Mouse (Mus musculus): ENCODE results near the gene Lmod2. TPM values are rescaled to one million over a fixed set of nuclear protein-coding genes. Genes with fewer than 3 reads are reported as not detected.

The Lmod2 gene
- polyA plus RNA-seq, 1 experiment from 2014 or later, result not detected

DNA sequence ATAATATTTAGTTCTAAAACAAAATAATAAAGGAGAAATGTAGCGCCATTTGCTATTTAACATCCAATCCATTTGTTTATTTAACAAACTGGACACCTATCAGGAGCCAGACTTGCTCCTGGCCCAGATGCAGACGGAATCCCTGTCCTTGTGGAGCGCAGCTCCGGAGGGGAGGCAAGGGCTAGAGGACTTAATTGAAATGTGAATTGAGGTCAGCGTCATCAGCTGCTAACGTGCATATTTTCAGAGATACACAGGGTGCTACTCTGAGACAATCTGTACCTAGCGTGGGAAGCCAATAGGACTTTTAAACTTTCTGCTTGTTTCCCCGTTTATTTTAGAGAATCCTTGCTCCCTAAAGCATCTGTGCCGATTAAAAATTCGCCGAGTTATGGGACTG, 27.3 kb upstream of the Lmod2 start:
- no peak for ATAC-seq (ENCODE audit: low read depth)
- H3K4me3 ChIP-seq (ENCODE audit: low read depth, low read length), result no peak overlapping the region
- no peak overlapping the region for H3K27ac ChIP-seq (ENCODE audit: low read depth, low read length)
- 80% methylated on average over 11 of the region's 11 CpGs for WGBS
- no peaks in the 10 kb centered on the region for H3K4me1 ChIP-seq (ENCODE audit: control insufficient read depth, insufficient read depth, low read length)
- H3K27me3 ChIP-seq (ENCODE audit: control insufficient read depth, insufficient read depth, low read length), result no peaks in the 10 kb centered on the region
- H3K9ac ChIP-seq (replicated peaks; ENCODE audit: low read depth, low read length), result no peak overlapping the region
- no peaks in the 10 kb centered on the region for H3K36me3 ChIP-seq (ENCODE audit: control insufficient read depth, insufficient read depth, low read length)
- H3K9me3 ChIP-seq (ENCODE audit: control insufficient read depth, low read length), result no peaks in the 10 kb centered on the region
- no peak overlapping the region for H3K4me2 ChIP-seq (ENCODE audit: low read depth, low read length)

DNA sequence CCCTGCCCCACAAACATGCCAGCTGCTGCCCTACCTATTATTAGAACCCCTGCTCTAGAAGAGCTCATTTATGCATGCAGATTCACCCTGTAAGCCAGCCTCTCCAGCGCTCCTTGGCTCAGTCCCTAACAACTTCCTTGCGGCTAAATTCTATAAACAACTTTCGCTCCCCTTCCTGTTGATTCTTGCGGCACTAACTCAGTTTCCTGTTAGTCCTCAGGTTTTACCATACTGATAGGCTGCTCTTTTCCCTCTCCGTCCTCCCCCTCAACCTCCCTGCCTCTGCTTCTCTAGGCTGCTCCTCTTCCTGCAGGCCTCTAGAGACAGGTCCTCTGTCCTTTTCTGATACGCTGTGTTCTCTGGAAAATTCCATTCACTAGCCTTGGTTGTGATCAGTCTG, 26.4 kb upstream of the Lmod2 start:
- Histone ChIP-seq H3K4me2 (ENCODE audit: low read depth, low read length) (no peak overlapping the region), H3K36me3 (ENCODE audit: control insufficient read depth, insufficient read depth, low read length) (no peaks in the 10 kb centered on the region), H3K27me3 (ENCODE audit: control insufficient read depth, insufficient read depth, low read length) (no peaks in the 10 kb centered on the region), H3K27ac (ENCODE audit: low read depth, low read length) (no peak overlapping the region), H3K4me1 (ENCODE audit: control insufficient read depth, insufficient read depth, low read length) (no peaks in the 10 kb centered on the region), H3K9me3 (ENCODE audit: control insufficient read depth, low read length) (no peaks in the 10 kb centered on the region), H3K4me3 (ENCODE audit: low read depth, low read length) (no peak overlapping the region), H3K9ac (replicated peaks; ENCODE audit: low read depth, low read length) (no peak overlapping the region)
- ATAC-seq (ENCODE audit: low read depth), result no peak
- WGBS, result 86% methylated on average over 6 of the region's 6 CpGs

DNA sequence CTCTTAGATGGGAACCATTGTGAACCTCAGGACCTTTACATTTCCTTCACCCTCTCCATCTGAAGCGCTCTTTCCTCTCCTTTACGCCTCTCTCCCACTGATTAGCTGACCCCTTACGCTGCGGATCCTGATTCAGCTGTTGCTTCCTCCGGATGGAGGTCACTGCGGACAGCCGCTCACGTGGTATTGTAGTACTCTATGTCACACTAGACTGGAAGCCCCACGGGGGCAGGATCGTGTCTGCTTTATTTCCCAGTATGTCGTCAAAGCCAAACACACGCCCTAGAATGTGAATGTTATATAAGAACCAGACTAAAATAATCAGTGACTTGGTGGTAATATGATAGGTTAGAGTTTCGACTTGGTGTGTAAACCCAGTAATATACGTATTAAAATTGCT, 25.1 kb upstream of the Lmod2 start:
- no peak overlapping the region for H3K4me2 ChIP-seq (ENCODE audit: low read depth, low read length)
- WGBS, result 95% methylated on average over 14 of the region's 14 CpGs
- H3K36me3 ChIP-seq (ENCODE audit: control insufficient read depth, insufficient read depth, low read length), result no peaks in the 10 kb centered on the region
- no peak overlapping the region for H3K9ac ChIP-seq (replicated peaks; ENCODE audit: low read depth, low read length)
- no peaks in the 10 kb centered on the region for H3K27me3 ChIP-seq (ENCODE audit: control insufficient read depth, insufficient read depth, low read length)
- H3K27ac ChIP-seq (ENCODE audit: low read depth, low read length), result no peak overlapping the region
- no peaks in the 10 kb centered on the region for H3K9me3 ChIP-seq (ENCODE audit: control insufficient read depth, low read length)
- H3K4me1 ChIP-seq (ENCODE audit: control insufficient read depth, insufficient read depth, low read length), result no peaks in the 10 kb centered on the region
- H3K4me3 ChIP-seq (ENCODE audit: low read depth, low read length), result no peak overlapping the region
- no peak for ATAC-seq (ENCODE audit: low read depth)

GRCm38 (mm10) chr6:24573319-24573718, 24.2 kb upstream of the Lmod2 start:
- Histone ChIP-seq H3K9ac (replicated peaks; ENCODE audit: low read depth, low read length) (no peak overlapping the region), H3K9me3 (ENCODE audit: control insufficient read depth, low read length) (no peaks in the 10 kb centered on the region), H3K27me3 (ENCODE audit: control insufficient read depth, insufficient read depth, low read length) (no peaks in the 10 kb centered on the region), H3K4me3 (ENCODE audit: low read depth, low read length) (no peak overlapping the region), H3K27ac (ENCODE audit: low read depth, low read length) (no peak overlapping the region), H3K36me3 (ENCODE audit: control insufficient read depth, insufficient read depth, low read length) (no peaks in the 10 kb centered on the region), H3K4me1 (ENCODE audit: control insufficient read depth, insufficient read depth, low read length) (no peaks in the 10 kb centered on the region), H3K4me2 (ENCODE audit: low read depth, low read length) (no peak overlapping the region)
- ATAC-seq (ENCODE audit: low read depth), result no peak

DNA sequence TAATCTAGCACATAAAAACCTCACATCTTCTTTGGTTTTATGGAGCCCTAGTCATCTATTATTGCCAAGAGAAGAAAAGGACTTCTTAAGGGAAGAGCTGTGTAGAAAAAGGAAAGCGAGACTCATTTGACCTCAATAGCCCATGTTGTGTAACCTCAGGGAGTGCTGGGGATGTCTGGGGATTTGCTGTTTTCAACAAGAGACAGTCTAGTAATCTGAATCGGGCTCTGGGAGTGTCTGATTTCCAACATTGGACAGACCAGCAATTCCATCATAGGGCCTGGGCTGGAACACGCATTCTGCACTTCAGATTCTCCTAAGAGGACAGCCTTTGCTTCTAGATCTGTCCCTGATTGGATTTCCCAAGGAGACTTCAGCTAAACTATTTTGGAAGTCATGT, 14.1 kb upstream of the Lmod2 start:
- Histone ChIP-seq H3K4me2 (ENCODE audit: low read depth, low read length) (no peak overlapping the region), H3K4me1 (ENCODE audit: control insufficient read depth, insufficient read depth, low read length) (no peaks in the 10 kb centered on the region), H3K27ac (ENCODE audit: low read depth, low read length) (no peak overlapping the region), H3K4me3 (ENCODE audit: low read depth, low read length) (no peak overlapping the region), H3K36me3 (ENCODE audit: control insufficient read depth, insufficient read depth, low read length) (no peaks in the 10 kb centered on the region), H3K27me3 (ENCODE audit: control insufficient read depth, insufficient read depth, low read length) (no peaks in the 10 kb centered on the region), H3K9me3 (ENCODE audit: control insufficient read depth, low read length) (no peaks in the 10 kb centered on the region), H3K9ac (replicated peaks; ENCODE audit: low read depth, low read length) (no peak overlapping the region)
- 76% methylated on average over 3 of the region's 3 CpGs for WGBS
- ATAC-seq (ENCODE audit: low read depth), result no peak

GRCm38 (mm10) chr6:24585431-24586310, 11.9 kb upstream of the Lmod2 start:
- ATAC-seq (ENCODE audit: low read depth), result no peak
- no peaks in the 10 kb centered on the region for H3K27me3 ChIP-seq (ENCODE audit: control insufficient read depth, insufficient read depth, low read length)
- no peak overlapping the region for H3K27ac ChIP-seq (ENCODE audit: low read depth, low read length)
- no peak overlapping the region for H3K4me2 ChIP-seq (ENCODE audit: low read depth, low read length)
- no peak overlapping the region for H3K4me3 ChIP-seq (ENCODE audit: low read depth, low read length)
- no peaks in the 10 kb centered on the region for H3K4me1 ChIP-seq (ENCODE audit: control insufficient read depth, insufficient read depth, low read length)
- H3K9me3 ChIP-seq (ENCODE audit: control insufficient read depth, low read length), result no peaks in the 10 kb centered on the region
- no peak overlapping the region for H3K9ac ChIP-seq (replicated peaks; ENCODE audit: low read depth, low read length)
- no peaks in the 10 kb centered on the region for H3K36me3 ChIP-seq (ENCODE audit: control insufficient read depth, insufficient read depth, low read length)
- WGBS, result 76% methylated on average over 10 of the region's 10 CpGs

DNA sequence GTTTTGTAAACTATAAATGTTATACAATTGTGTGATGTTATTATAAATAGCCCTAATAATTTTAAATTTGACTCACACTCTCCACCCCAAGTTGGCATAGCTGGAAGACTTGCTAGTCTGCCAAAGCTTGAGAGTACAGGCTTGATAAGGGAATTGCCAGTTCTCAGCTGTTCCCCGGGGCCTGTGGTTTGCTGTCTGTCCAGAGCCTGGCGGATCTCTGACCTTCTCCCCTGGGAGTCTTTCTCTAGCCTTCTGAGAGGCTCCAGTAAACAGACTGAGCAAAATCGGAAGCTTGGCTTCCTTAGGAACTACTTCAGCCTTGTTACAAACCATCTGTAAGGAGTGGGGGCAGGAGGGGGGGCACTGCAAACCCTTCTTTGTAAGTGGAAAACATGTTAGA, 10.7 kb upstream of the Lmod2 start:
- H3K27me3 ChIP-seq (ENCODE audit: control insufficient read depth, insufficient read depth, low read length), result no peaks in the 10 kb centered on the region
- H3K4me1 ChIP-seq (ENCODE audit: control insufficient read depth, insufficient read depth, low read length), result no peaks in the 10 kb centered on the region
- H3K4me2 ChIP-seq (ENCODE audit: low read depth, low read length), result no peak overlapping the region
- no peaks in the 10 kb centered on the region for H3K9me3 ChIP-seq (ENCODE audit: control insufficient read depth, low read length)
- WGBS, result 47% methylated on average over 3 of the region's 3 CpGs
- no peak overlapping the region for H3K4me3 ChIP-seq (ENCODE audit: low read depth, low read length)
- H3K9ac ChIP-seq (replicated peaks; ENCODE audit: low read depth, low read length), result no peak overlapping the region
- no peak for ATAC-seq (ENCODE audit: low read depth)
- no peak overlapping the region for H3K27ac ChIP-seq (ENCODE audit: low read depth, low read length)
- H3K36me3 ChIP-seq (ENCODE audit: control insufficient read depth, insufficient read depth, low read length), result no peaks in the 10 kb centered on the region

DNA sequence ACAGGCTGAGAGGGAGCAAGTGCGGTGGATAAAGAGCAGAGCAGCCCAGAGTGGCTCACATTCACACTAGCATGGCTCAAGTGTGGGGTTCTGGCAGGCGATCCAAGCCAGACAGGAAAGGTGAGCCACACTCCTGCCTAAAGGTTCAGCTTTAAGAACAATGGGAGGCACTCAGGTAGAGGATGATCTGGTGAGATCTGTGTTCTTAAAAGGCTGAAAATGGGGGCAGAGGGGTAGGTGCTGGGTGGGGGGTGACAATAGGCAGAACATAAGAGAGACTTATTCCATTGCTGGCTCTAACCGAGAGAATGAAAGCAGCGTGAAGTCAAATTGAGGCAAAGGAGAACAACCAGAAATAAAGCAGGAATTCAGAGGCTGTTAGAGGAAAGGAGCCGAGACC, 7.3 kb upstream of the Lmod2 start:
- WGBS, result 92% methylated on average over 5 of the region's 5 CpGs
- ATAC-seq (ENCODE audit: low read depth), result no peak

GRCm38 (mm10) chr6:24591525-24592218, 5.9 kb upstream of the Lmod2 start:
- no peak overlapping the region for H3K4me2 ChIP-seq (ENCODE audit: low read depth, low read length)
- H3K27me3 ChIP-seq (ENCODE audit: control insufficient read depth, insufficient read depth, low read length), result no peaks in the 10 kb centered on the region
- WGBS, result 60% methylated on average over 10 of the region's 10 CpGs
- no peak overlapping the region for H3K9ac ChIP-seq (replicated peaks; ENCODE audit: low read depth, low read length)
- no peaks in the 10 kb centered on the region for H3K36me3 ChIP-seq (ENCODE audit: control insufficient read depth, insufficient read depth, low read length)
- no peaks in the 10 kb centered on the region for H3K4me1 ChIP-seq (ENCODE audit: control insufficient read depth, insufficient read depth, low read length)
- no peak for ATAC-seq (ENCODE audit: low read depth)
- H3K9me3 ChIP-seq (ENCODE audit: control insufficient read depth, low read length), result no peaks in the 10 kb centered on the region
- H3K4me3 ChIP-seq (ENCODE audit: low read depth, low read length), result no peak overlapping the region
- H3K27ac ChIP-seq (ENCODE audit: low read depth, low read length), result no peak overlapping the region

More for the DNA sequence above, 7.3 kb upstream of the Lmod2 start:
- no peaks in the 10 kb centered on the region for H3K4me1 ChIP-seq (ENCODE audit: control insufficient read depth, insufficient read depth, low read length)
- no peaks in the 10 kb centered on the region for H3K36me3 ChIP-seq (ENCODE audit: control insufficient read depth, insufficient read depth, low read length)
- H3K4me2 ChIP-seq (ENCODE audit: low read depth, low read length), result no peak overlapping the region
- no peaks in the 10 kb centered on the region for H3K27me3 ChIP-seq (ENCODE audit: control insufficient read depth, insufficient read depth, low read length)
- H3K4me3 ChIP-seq (ENCODE audit: low read depth, low read length), result no peak overlapping the region
- no peak overlapping the region for H3K9ac ChIP-seq (replicated peaks; ENCODE audit: low read depth, low read length)
- no peaks in the 10 kb centered on the region for H3K9me3 ChIP-seq (ENCODE audit: control insufficient read depth, low read length)
- no peak overlapping the region for H3K27ac ChIP-seq (ENCODE audit: low read depth, low read length)

All from neural tube, embryonic 14.5 days (tissue).